23 mouse cellular contexts compared by ENCODE assay signal in genomic region chr14:28525566-28525965, GRCm38 (mm10). TPM values are rescaled to one million over a fixed set of nuclear protein-coding genes. Genes with fewer than 3 reads are reported as not detected.
A peak's percentile ranks its signal among the peaks of the same experiment; 100 is the strongest.
DNase-seq lines count a peak whose midpoint lies in the region; ATAC-seq lines count a peak whose summit lies in the region.
"Had no signal": no experiment of that assay in that cellular context is flagged by ENCODE, and none has a peak within 500 bp of the region (broad histone marks: within the 10 kb centered on the region; RNA-seq: fewer than 3 reads in every experiment).

No protein-coding gene starts in this region.

- peak overlapping the region; percentile 45; the same call in 1 of the 2 replicates for H3K27ac ChIP-seq in limb, embryonic 12.5 days
- H3K27ac ChIP-seq in limb, embryonic 10.5 days, result no peak overlapping the region
- peak overlapping the region; percentile 63 for H3K27ac ChIP-seq in embryonic facial prominence, embryonic 15.5 days (replicated peaks)
- H3K27ac ChIP-seq: embryonic facial prominence, embryonic 12.5 days; forebrain, embryonic 15.5 days; heart, adult 2 months; hindbrain, embryonic 13.5 days; hindbrain, postnatal 0 days had no signal

- ATAC-seq in limb, embryonic 12.5 days (ENCODE audit: insufficient number of reproducible peaks, insufficient read depth, low FRiP score, low TSS enrichment, low read depth), result no peak
- ATAC-seq in embryonic facial prominence, embryonic 15.5 days (ENCODE audit: insufficient number of reproducible peaks, low FRiP score, low TSS enrichment, low read depth), result no peak
- ATAC-seq: CD4-positive, CD25-positive, alpha-beta regulatory T cell, adult 4 months; forebrain, embryonic 15.5 days; hindbrain, postnatal 0 days had no signal

- peaks cover 64% of the 10 kb centered on the region for H3K36me3 ChIP-seq in limb, embryonic 12.5 days
- H3K36me3 ChIP-seq in limb, embryonic 10.5 days, result peaks cover 69% of the 10 kb centered on the region
- peaks cover 26% of the 10 kb centered on the region for H3K36me3 ChIP-seq in embryonic facial prominence, embryonic 15.5 days
- H3K36me3 ChIP-seq: forebrain, embryonic 15.5 days; G1E had no signal

- no peak overlapping the region for H3K4me3 ChIP-seq in limb, embryonic 12.5 days (replicated peaks)
- no peak overlapping the region for H3K4me3 ChIP-seq in limb, embryonic 10.5 days
- H3K4me3 ChIP-seq in embryonic facial prominence, embryonic 15.5 days (replicated peaks), result no peak overlapping the region
- H3K4me3 ChIP-seq: embryonic facial prominence, embryonic 12.5 days; forebrain, embryonic 15.5 days; heart, adult 2 months; hindbrain, embryonic 13.5 days had no signal

- no peak overlapping the region for H3K9ac ChIP-seq in limb, embryonic 12.5 days (replicated peaks)
- H3K9ac ChIP-seq in embryonic facial prominence, embryonic 15.5 days, result no peak overlapping the region
- H3K9ac ChIP-seq: embryonic facial prominence, embryonic 12.5 days; forebrain, embryonic 15.5 days; hindbrain, embryonic 13.5 days had no signal

- no peak for DNase-seq in limb, embryonic 10.5 days (ENCODE audit: low spot score)
- DNase-seq in 3T3-L1 (ENCODE audit: low read depth, low spot score), result peak; percentile 56
- peak; percentile 68 for DNase-seq in Muller cell, postnatal 12 days (ENCODE audit: inconsistent ontology term)
- DNase-seq in embryo, embryonic 11 days, result no peak
- DNase-seq in adrenal gland, adult 18-20 months (ENCODE audit: low spot score in 2 of 2), result no peak
- DNase-seq: adrenal gland, adult 8-10 months; adrenal gland, postnatal 36 days; B cell, adult 2 months; cerebellum, adult 2 months; cerebellum, postnatal 10 days; gastrocnemius, postnatal 10 days; heart, adult 2 months; heart, postnatal 10 days; heart, postnatal 4 days; kidney, adult 11 months had no signal

- H3K4me2 ChIP-seq in limb, embryonic 12.5 days, result no peak overlapping the region
- H3K4me2 ChIP-seq in embryonic facial prominence, embryonic 15.5 days (replicated peaks), result no peak overlapping the region
- H3K4me2 ChIP-seq: embryonic facial prominence, embryonic 12.5 days; forebrain, embryonic 15.5 days; hindbrain, embryonic 13.5 days had no signal

- peaks cover 35% of the 10 kb centered on the region for H3K4me1 ChIP-seq in limb, embryonic 12.5 days (replicated peaks)
- H3K4me1 ChIP-seq in limb, embryonic 10.5 days, result peaks cover 33% of the 10 kb centered on the region
- H3K4me1 ChIP-seq in embryonic facial prominence, embryonic 15.5 days, result peaks cover 27% of the 10 kb centered on the region
- H3K4me1 ChIP-seq: forebrain, embryonic 15.5 days; hindbrain, embryonic 13.5 days had no signal

- no peaks in the 10 kb centered on the region for H3K9me3 ChIP-seq in limb, embryonic 12.5 days
- H3K9me3 ChIP-seq in limb, embryonic 10.5 days (replicated peaks), result no peaks in the 10 kb centered on the region
- H3K9me3 ChIP-seq in embryonic facial prominence, embryonic 15.5 days (replicated peaks), result no peaks in the 10 kb centered on the region
- H3K9me3 ChIP-seq: embryonic facial prominence, embryonic 12.5 days; forebrain, embryonic 15.5 days; hindbrain, embryonic 13.5 days had no signal

- 69% methylated on average over 1 of the region's 1 CpGs for WGBS in limb, embryonic 12.5 days
- WGBS in limb, embryonic 10.5 days, result 86% methylated on average over 1 of the region's 1 CpGs
- WGBS in embryonic facial prominence, embryonic 15.5 days, result 29% methylated on average over 1 of the region's 1 CpGs

- H3K27me3 ChIP-seq in limb, embryonic 12.5 days, result no peaks in the 10 kb centered on the region
- no peaks in the 10 kb centered on the region for H3K27me3 ChIP-seq in limb, embryonic 10.5 days (ENCODE audit: low read depth, poor library complexity, severe bottlenecking)
- H3K27me3 ChIP-seq in embryonic facial prominence, embryonic 15.5 days, result no peaks in the 10 kb centered on the region
- H3K27me3 ChIP-seq: embryonic facial prominence, embryonic 12.5 days; forebrain, embryonic 15.5 days; hindbrain, embryonic 13.5 days had no signal

RNA-seq across cellular contexts. Expression of gene Wnt5a, which starts 21.0 kb away (rescaled TPM):
- polyA plus RNA-seq in limb, embryonic 12.5 days (2016; fragmentation: Nextera tagmentation; extraction: Ambion mirVana), result 189 and 199 TPM in 2 replicates
- 64.8 and 91.9 TPM in 2 replicates for polyA plus RNA-seq in limb, embryonic 10.5 days (2016; fragmentation: Nextera tagmentation; extraction: Ambion mirVana)
- 158 and 164 TPM in 2 replicates for polyA plus RNA-seq in embryonic facial prominence, embryonic 15.5 days (2015; fragmentation: Nextera tagmentation; extraction: Ambion mirVana)
- total RNA-seq in adrenal gland, adult 18-20 months (2021), result 10 to 100 TPM; 29.2 to 37.4 TPM
- polyA plus RNA-seq: CD4-positive, CD25-positive, alpha-beta regulatory T cell, adult 4 months; G1E had no signal

Comparison
In these comparisons a context has a peak if more than half of its experiments do, and no peak if none do; other contexts are left out.
1. DNase-seq: peak in 3T3-L1 (single experiment) and Muller cell, postnatal 12 days (single experiment); none in limb, embryonic 10.5 days (single experiment), embryo, embryonic 11 days (single experiment) and adrenal gland, adult 18-20 months (0 of 2).